Mouse (Mus musculus) lung, adult 2 months (tissue): ENCODE measurements at regions not wholly inside any gene's neighbourhood (a gene's known extent, or its start where the extent isn't known, plus 50 kb on each side); places are given as distances from the start of the nearest gene placed in this dataset.
"Not testable (repeated sequence)": the region's sequence is repeated elsewhere in the genome, so short reads cannot be mapped to it uniquely, and the experiment has no call there.

ENCODE experiments used
- DNase-seq: peaks from one replicate; pipeline ENCODE4 v3.0.0; 2022
- H3K4me1 ChIP-seq: fragments of 200-500 bp; 2 replicates; pipeline ENCODE4 v1.6.1; 2011; ENCODE audit warnings: low read length; ENCODE audit not compliant: control insufficient read depth, insufficient read depth
- H3K4me3 ChIP-seq: fragments of 200-500 bp; replicated peaks from 2 replicates; pipeline ENCODE3; 2011; ENCODE audit warnings: low read depth, mild to moderate bottlenecking, control low read depth, low read length; ENCODE audit errors: extremely low read depth
- CTCF ChIP-seq: fragments of 200-500 bp; IDR thresholded peaks from 2 replicates; pipeline ENCODE4 v1.5.1; 2011; ENCODE audit warnings: mild to moderate bottlenecking, low read length, control low read depth; ENCODE audit not compliant: insufficient read depth
- POLR2A ChIP-seq: fragments of 200-500 bp; IDR thresholded peaks from 2 replicates; pipeline ENCODE4 v1.6.1; 2011; ENCODE audit warnings: low read depth, mild to moderate bottlenecking, control low read depth, low read length, borderline replicate concordance; ENCODE audit errors: extremely low read depth
- WGBS: fragments of 180-500 bp; shearing (Covaris S2); methylation state at CpG from one replicate; pipeline ENCODE4 v1.1.7; 2018; 5-methylcytosine and 5-hydroxymethylcytosine counted together

DNA sequence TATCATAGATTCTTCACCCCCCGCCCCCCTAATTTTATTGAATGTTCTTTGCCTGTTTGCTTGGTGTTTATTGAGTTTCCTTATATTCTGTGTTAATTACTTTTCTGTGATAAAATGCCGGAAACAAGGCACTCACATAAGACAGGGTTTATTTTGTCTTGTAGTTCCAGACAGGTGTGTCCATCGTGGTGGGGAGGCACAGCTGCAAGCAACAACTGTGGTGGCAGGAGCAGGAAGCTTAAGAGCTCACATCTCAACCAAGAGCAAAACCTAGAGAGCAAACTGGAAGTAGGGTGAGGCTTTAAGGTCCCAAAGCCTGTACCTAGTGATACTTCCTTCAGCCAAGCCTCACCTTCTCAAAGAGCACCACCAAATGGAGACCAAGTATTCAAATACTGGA lies 181.4 kb upstream of the Ghr start:
- DNase-seq = no peak
- 80% methylated on average over 3 of the region's 3 CpGs for WGBS
- Histone ChIP-seq H3K4me3 (no peak overlapping the region), H3K4me1 (no peaks in the 10 kb centered on the region)
- no peak for TF ChIP-seq POLR2A
- no peak for TF ChIP-seq CTCF

DNA sequence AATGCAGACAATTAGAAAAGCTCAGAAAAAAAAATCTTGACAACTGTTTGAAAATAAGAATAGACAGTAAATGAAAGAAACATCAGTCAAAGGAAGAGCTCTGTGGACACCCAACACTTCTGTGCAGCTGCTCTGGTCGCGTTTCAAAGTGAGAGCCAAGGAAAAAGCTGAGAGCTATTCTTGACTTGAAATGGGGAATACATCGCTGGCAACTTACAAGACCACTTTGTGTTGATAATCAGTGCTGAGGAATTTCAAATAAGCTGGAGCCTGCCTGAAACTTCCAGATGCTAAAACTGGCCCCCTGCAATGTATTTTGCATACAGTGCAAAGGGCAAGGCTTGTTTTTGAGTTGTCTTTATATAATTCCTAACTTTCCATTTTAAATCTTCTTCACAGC lies 177.1 kb upstream of the Ghr start:
- TF ChIP-seq POLR2A = no peak
- TF ChIP-seq CTCF = no peak
- Histone ChIP-seq H3K4me3 (no peak overlapping the region), H3K4me1 (no peaks in the 10 kb centered on the region)
- no peak for DNase-seq
- 37% methylated on average over 3 of the region's 3 CpGs for WGBS

DNA sequence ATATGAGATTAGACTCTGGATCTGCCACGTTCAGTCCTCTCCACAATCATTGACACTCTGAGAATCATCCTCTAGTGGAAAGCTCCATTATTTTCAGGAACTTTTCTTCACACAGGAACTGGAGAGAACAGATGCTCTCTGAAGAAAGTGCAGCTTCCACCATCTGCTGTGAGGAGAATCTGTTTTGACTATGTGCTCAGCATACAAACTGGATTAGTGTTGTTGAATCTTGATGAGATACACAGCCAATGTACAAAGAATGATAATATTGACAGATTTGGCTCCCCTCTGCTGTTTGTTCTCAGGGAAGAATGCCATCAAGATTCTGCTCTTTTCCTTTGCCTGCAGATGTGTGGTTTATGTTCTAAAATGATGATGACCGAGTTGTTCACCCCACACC lies 172.3 kb upstream of the Ghr start:
- TF ChIP-seq CTCF (no peak), POLR2A (no peak)
- 75% methylated on average over 2 of the region's 2 CpGs for WGBS
- H3K4me1 ChIP-seq = no peaks in the 10 kb centered on the region
- no peak for DNase-seq
- H3K4me3 ChIP-seq = no peak overlapping the region

DNA sequence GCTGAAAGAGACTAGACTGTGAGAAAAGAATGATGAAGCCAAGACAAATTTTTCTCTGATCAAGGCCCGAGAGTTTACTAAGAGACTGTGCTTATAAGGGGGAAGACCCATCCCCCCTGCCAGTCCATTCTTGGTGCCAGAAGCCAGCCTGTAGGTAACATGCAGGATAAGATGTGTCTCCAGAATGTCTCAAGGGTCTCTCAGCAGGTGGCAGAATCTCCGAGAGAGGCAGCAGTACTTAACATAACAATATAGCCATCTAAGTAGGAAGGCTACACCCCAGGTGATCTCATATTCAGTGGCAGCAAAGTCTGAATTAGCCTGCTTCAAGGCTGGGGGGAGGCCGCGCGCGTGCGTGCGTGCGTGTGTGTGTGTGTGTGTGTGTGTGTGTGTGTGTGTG lies 164.8 kb upstream of the Ghr start:
- not testable (repeated sequence) for H3K4me1 ChIP-seq, H3K4me3 ChIP-seq, DNase-seq
- 88% methylated on average over 9 of the region's 9 CpGs for WGBS

DNA sequence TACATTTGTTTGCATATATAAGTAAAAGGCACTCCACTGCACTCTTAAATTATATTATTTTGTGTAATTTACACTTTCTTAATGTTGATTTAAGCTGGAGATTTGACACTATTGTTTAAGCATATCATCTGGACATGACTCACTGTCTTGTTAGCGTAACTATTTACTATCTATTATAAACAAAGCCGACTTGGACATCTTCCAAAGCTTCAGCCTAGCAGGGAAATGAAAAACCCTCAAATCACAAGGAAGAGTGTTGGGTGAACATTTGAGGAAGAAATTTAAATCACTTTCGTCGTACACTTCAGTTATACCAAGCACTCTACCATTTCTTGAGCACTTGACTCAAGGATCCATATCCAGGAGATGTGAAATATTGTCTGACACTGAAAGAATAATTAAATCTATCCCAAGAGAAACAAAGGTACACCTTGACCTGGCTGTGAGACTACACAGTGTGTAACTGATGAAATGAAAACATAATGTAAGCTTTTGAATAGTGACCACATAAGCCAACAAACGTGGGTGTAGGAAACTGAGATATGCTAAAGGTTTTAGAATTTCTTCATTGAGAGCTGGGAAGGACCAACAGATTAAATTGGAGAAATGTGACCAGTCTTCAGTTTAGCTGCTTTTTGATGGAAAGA lies 160.0 kb upstream of the Ghr start:
- no peak for TF ChIP-seq POLR2A
- TF ChIP-seq CTCF = no peak
- 29% methylated on average over 5 of the region's 5 CpGs for WGBS
- no peak for DNase-seq

DNA sequence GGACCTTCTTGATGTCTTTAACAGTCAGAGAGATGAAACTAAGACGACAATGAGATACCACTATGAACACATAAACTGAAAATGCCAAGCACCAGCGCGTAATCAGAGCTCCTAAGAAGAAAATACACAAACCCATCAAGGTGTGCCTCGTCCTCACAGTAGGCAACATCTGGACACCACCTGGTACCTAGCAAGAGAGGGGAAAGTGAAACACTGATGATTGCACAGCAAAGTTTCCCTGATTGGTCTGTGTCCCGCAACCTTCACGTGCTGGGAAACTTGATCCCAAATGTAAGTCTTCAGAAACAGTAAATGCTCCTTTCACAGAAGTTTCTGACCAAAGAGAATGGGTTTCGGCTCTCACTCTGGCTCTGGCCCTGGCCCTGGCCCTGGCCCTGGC lies 158.9 kb upstream of the Ghr start:
- Histone ChIP-seq H3K4me3 (no peak overlapping the region), H3K4me1 (no peaks in the 10 kb centered on the region)
- no peak for DNase-seq
- WGBS = 89% methylated on average over 7 of the region's 7 CpGs
- TF ChIP-seq CTCF = no peak
- TF ChIP-seq POLR2A = no peak

More for the DNA sequence above, 160.0 kb upstream of the Ghr start:
- H3K4me1 ChIP-seq = no peaks in the 10 kb centered on the region
- no peak overlapping the region for H3K4me3 ChIP-seq

DNA sequence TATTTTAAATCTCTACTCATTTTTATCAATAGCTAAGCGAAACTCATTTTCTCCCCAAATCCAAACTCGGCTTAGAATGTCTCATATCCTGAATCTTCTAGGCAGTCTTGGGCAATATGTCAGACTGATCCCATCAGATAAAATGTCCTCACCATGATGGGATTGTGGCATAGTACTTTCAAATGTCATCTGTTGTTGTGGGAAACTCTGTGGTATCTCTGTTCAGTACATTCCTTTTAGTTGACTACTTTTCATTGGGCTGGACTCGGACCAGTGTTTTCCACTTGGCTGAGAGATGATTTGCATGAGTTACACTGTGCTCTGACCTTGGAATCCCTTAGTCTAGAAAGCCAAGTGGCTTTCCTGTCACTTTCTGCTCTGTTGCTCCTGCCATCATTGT lies 141.9 kb upstream of the Ghr start:
- TF ChIP-seq POLR2A (no peak), CTCF (no peak)
- Histone ChIP-seq H3K4me1 (no peaks in the 10 kb centered on the region), H3K4me3 (no peak overlapping the region)
- WGBS = 56% methylated on average over 3 of the region's 3 CpGs
- no peak for DNase-seq

DNA sequence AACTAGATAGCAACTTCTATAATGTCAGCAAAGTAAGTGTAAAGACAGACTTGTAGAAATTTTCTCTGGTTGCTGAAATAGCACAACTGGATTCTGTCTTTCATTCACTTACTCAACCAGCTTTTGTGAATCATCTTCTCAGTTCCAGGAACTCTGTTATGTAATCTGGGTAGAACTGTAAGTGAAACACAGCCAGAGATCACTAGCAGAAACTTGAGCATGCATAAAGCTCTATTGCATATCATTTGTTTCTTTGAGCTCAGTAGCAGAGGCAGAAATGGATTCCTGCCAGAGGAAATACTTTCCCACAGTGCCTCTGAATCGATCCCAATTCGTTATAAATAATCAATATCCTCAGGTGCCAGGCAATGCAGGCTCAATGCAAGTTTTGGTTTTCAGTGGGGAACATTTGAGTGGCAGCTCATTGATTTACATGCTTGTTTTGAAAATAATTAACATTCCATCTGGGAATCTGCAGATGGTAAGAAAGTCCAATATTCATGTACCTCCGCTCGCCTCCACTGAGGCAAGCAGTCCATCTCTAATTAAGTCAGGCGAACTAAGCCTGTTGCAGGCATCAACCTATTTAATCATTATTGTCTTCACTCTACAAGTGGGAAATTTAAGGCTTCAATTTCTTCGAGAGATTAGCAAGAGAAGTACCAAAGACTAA lies 137.5 kb upstream of the Ghr start:
- TF ChIP-seq POLR2A (no peak), CTCF (no peak)
- no peak for DNase-seq
- H3K4me1 ChIP-seq = no peaks in the 10 kb centered on the region
- WGBS = 76% methylated on average over 6 of the region's 6 CpGs
- H3K4me3 ChIP-seq = no peak overlapping the region

DNA sequence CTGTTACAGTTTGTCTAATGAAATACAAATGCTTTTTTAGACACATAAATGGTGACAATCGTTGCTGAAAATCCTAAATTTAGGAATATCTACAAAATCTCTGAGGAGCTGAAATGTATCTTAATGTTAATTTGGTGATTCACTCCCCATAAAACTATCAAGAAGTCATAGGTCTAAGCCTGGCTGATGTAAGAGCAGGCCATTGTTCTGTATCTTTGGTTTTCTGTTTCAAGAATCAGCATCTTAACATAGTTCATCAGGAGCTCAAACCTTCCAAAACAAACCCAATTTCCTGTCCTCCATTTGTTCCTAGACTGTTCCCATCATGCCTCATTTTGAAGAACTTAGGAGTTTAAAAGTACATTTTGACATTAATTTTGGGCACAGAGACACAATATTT lies 128.5 kb upstream of the Ghr start:
- Histone ChIP-seq H3K4me3 (no peak overlapping the region), H3K4me1 (no peaks in the 10 kb centered on the region; the same call in 1 of the 2 replicates)
- DNase-seq = no peak
- 87% methylated on average over 1 of the region's 1 CpGs for WGBS
- TF ChIP-seq POLR2A (no peak), CTCF (no peak)
